Mouse (Mus musculus) right cerebral cortex, postnatal 36 days (tissue): ENCODE data around the gene Fitm2.

ENCODE experiments used
- DNase-seq, 2 experiments: peaks; one replicate each; pipeline ENCODE4 v3.0.0; 2022; ENCODE audit warnings: low spot score in 2 of 2, mixed read lengths in 1 of 2

Fitm2 gene

GRCm38 (mm10) chr2:163472466-163472851, at the start of gene Fitm2:
TSS of gene Fitm2 (minus strand) at chr2:163472629.
- peak; percentile 94 to 96 for DNase-seq

DNA sequence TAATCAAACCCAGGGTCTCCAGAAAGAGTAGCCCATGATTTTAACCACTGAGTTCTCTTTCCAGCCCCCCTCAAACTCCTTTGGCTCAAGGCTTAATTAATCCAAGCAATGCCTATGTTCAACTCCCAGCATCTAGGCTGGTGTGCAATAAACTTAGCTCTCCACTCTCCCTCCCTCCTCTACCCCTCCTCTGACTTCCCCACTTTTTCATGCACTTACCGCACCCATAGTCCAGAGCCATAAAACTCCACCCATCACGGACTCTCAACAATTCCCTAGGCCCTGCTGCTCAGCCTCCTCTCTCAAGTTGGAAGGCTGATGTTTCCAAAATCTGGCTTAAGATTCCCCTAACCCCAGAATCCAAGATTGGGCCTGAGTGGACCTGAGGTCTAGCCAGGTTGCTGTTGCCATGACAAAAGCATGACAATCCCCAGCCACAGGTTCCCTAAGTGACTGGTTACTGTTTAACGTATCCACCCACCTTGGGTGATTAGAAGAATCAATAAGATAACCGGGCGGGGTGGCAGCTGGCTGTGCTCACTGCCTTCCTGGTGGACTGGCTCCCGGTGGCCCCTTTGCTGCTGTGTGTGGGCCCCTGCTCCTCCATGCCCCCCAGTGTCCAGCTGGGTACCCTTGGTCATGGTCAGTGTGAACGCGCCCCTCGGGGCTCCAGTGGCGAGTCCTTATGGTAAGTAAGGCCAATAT, 34.0 kb upstream of the Fitm2 start, which contains the start of gene Hnf4a:
Gene Hnf4a (plus strand): TSS at position 509 of the 705 bp plus-strand sequence.
- no peak for DNase-seq

GRCm38 (mm10) chr2:163503191-163503590, 30.8 kb upstream of the Fitm2 start:
- no peak for DNase-seq

DNA sequence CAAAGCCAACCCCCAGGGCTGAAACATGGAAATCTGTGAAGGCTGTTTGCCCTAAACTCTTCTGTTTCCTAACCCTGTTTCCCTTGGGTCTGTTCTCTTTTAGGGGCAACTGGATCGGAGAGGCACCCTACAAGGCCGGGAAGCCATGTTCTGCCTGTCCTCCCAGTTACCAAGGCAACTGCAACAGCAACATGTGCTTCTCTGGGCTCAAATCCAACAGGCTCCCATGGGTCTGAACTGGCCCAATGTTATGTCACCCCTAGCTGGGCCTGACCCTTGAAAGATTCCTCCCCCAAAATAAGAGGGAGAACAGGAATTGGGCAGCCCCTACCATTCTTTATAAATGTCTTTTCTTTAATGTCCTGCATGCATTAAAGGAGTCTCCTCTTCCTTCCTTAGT, 29.8 kb upstream of the Fitm2 start:
- no peak for DNase-seq

DNA sequence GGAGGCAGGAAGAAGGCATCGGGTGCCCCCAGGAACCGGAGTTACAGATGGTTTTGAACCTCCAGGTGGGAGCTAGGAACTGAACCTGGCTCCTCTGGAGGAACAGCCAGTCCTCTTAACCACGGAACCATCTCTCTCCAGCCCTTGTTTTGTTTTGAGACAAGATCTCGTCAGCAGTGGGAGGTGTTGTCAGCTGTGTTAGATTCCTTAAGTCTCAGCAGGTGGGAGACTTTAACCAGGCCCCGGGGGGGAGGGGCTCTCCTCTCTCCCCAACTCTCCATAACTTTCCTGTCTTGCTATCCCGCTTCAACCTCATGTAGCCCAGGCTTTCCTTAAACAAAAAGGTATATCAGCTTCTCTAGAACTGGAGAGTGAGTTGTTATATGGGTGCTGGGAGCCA, 22.0 kb upstream of the Fitm2 start:
- DNase-seq = no peak

DNA sequence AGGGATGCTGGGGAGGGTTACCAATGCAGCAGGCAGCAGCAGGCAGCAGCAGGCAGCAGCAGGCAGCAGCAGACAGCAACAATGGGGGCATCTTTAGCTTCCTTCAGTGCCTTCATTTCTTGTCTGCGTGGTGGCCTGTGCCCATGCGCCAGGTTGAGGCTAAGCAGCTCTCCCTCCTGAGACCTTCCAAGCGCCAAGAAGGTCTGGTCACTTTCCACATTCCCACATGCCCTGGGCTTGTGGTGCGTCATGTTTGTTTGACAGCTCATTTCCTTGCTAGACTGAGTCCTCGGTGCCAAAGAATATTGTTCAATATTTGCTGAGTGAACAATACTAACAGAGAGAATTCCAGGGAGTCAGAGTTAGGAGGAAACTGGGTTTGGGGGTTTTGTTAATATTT, 21.5 kb upstream of the Fitm2 start:
- no peak for DNase-seq

- DNase-seq = no peak
Measured at GRCm38 (mm10) chr2:163493031-163493430, 20.6 kb upstream of the Fitm2 start.

DNA sequence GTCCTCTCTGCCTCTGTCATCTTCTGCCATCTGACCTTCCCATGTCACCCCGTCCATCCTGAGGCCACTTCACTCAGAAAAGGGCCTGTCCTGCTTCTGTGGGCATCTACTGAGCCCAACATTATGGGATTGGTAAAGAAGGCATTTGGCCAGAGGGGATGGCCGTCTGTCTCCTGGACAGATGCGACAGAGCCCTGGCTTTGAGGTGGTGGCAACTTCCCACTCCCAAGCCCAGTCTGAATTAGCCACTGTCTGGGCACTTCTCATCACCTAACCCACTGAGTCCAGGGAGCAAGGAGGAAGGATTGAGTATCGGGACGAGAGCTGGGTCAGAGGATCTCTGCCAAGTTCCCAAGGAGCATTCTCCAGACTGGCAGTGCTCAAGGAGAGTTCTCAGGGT, 19.6 kb upstream of the Fitm2 start, which contains the start of gene R3hdml:
Gene R3hdml (plus strand): TSS at position 301 of the 400 bp plus-strand sequence.
- DNase-seq = no peak

DNA sequence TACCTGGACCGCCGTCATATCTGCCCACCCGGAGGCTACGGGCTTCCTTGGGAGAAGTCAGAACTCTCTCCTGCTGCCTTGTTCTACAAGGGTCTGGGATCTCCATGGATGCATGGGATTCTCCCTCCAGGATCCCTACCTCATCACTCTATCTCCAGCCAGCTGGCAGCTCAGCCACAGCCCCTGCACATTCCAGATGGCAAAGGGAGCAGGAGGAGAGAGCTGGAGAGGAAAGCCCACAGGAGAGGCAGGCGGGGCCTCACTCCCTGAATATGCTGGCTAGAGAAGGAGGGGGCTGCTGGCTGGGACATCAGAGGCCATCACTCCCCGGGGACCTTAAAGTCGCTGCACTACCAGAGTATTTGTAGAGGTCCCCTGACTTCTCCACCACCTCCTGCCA, 18.9 kb upstream of the Fitm2 start:
- DNase-seq = no peak

GRCm38 (mm10) chr2:163490656-163491055, 18.2 kb upstream of the Fitm2 start:
- no peak for DNase-seq

DNA sequence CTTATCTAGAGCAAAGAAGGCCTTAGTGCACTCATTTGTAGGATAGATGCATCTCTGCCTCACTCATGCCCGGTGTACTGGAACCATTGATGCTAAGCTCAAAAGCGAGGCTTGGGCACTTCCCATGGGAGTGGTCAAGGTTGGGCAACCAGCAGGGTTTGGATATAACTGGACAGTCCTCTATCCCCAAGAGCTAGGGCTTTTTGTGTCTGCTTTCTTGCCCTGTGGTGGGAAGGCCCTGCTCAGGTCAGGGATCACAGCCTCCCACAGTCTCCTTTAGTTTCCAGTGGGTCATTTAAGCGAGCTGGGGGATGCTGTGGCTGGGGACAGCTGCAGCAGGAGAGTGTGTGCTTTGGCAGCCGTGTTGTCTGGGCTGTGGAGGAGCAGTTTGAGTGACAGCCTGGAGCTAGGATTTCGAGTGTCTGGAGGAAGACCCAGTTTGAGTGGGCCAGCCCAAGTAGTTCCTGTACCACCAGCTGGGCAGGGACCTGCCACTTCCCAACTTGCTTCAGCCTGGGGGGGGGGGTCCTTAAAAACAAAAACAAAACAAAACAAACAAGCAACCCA, 17.4 kb upstream of the Fitm2 start:
- no peak for DNase-seq

GRCm38 (mm10) chr2:163487360-163487759, 14.9 kb upstream of the Fitm2 start:
- DNase-seq = no peak

- no peak for DNase-seq
Measured at GRCm38 (mm10) chr2:163481539-163482029, 9.2 kb upstream of the Fitm2 start.

GRCm38 (mm10) chr2:163480191-163480825, 7.9 kb upstream of the Fitm2 start:
- no peak for DNase-seq

GRCm38 (mm10) chr2:163471710-163472465, 541 bp downstream of the Fitm2 start:
- no peak for DNase-seq

- DNase-seq = no peak
Measured at GRCm38 (mm10) chr2:163471136-163471535, 1.3 kb downstream of the Fitm2 start.

- no peak for DNase-seq
Measured at GRCm38 (mm10) chr2:163469711-163470110, 2.7 kb downstream of the Fitm2 start.

DNA sequence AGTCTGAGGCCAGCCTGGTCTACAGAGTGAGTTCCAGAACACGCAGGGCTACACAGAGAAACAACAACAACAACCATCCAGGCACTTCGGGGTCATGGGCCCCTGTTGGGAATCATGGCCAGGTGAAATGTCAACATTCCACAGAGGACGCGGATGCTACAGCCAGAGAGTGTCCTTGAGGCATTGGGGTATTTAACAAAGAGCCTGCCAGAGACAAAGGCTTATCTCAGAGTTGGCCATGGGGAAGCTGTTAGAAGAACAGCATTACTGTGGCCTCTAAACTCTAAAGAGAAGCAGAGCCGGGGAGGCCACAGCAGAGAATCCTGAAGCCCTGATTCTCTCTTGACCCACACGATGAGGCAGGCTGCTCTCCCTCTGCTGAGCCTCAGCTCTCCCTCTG, 3.6 kb downstream of the Fitm2 start:
- DNase-seq = no peak

- no peak for DNase-seq
Measured at GRCm38 (mm10) chr2:163467585-163467984, 4.8 kb downstream of the Fitm2 start.

GRCm38 (mm10) chr2:163466771-163467170, 5.7 kb downstream of the Fitm2 start:
- no peak for DNase-seq

GRCm38 (mm10) chr2:163464562-163464961, 7.9 kb downstream of the Fitm2 start:
- no peak for DNase-seq

GRCm38 (mm10) chr2:163463998-163464397, 8.4 kb downstream of the Fitm2 start:
- DNase-seq = no peak
